Mouse (Mus musculus) limb, embryonic 15.5 days (tissue): ENCODE results near the gene Hpcal1. TPM values are rescaled to one million over a fixed set of nuclear protein-coding genes. Genes with fewer than 3 reads are reported as not detected.

Experiments used
- ATAC-seq: fragments of 200-750 bp; cut with Nextera tagmentation; 2 replicates; pipeline ENCODE4 v1.8.0; 2017; ENCODE audit warnings: low read depth, moderate TSS enrichment; ENCODE audit not compliant: insufficient number of reproducible peaks, low FRiP score, low TSS enrichment
- H3K27ac ChIP-seq: fragments of 300-500 bp; sonication (generic); 2 replicates; pipeline ENCODE4 v1.5.1; 2015; ENCODE audit warnings: moderate library complexity, mild to moderate bottlenecking, inconsistent platforms
- H3K27me3 ChIP-seq: fragments of 300-500 bp; sonication (generic); 2 replicates; pipeline ENCODE4 v1.6.1; 2015; ENCODE audit warnings: inconsistent platforms
- H3K36me3 ChIP-seq: fragments of 300-500 bp; sonication (generic); 2 replicates; pipeline ENCODE4 v1.6.1; 2015; ENCODE audit warnings: inconsistent platforms
- H3K4me1 ChIP-seq: fragments of 300-500 bp; sonication (generic); 2 replicates; pipeline ENCODE4 v1.6.1; 2015; ENCODE audit warnings: inconsistent platforms
- H3K4me2 ChIP-seq: fragments of 300-500 bp; sonication (generic); 2 replicates; pipeline ENCODE4 v1.6.1; 2015; ENCODE audit warnings: mild to moderate bottlenecking, inconsistent platforms
- H3K4me3 ChIP-seq: fragments of 300-500 bp; sonication (generic); 2 replicates; pipeline ENCODE4 v1.5.1; 2015; ENCODE audit warnings: mild to moderate bottlenecking, inconsistent platforms
- H3K9ac ChIP-seq: fragments of 300-500 bp; sonication (generic); 2 replicates; pipeline ENCODE4 v1.6.1; 2015; ENCODE audit warnings: inconsistent platforms
- H3K9me3 ChIP-seq: fragments of 300-500 bp; sonication (generic); 2 replicates; pipeline ENCODE4 v1.6.1; 2016; ENCODE audit warnings: inconsistent platforms
- WGBS: fragments of 180-500 bp; shearing (Covaris S2); methylation state at CpG from one replicate; pipeline ENCODE4 v1.1.7; 2015; 5-methylcytosine and 5-hydroxymethylcytosine counted together
- polyA plus RNA-seq: library from polyadenylated mRNA; unstranded; fragments of >200 nt; fragmentation: Nextera tagmentation; extraction: Ambion mirVana; gene quantifications from 2 replicates; pipeline ENCODE4 v1.2.1, GENCODE M21; 2015

Hpcal1 gene
- 39.1 and 44.0 TPM in 2 replicates for polyA plus RNA-seq

DNA sequence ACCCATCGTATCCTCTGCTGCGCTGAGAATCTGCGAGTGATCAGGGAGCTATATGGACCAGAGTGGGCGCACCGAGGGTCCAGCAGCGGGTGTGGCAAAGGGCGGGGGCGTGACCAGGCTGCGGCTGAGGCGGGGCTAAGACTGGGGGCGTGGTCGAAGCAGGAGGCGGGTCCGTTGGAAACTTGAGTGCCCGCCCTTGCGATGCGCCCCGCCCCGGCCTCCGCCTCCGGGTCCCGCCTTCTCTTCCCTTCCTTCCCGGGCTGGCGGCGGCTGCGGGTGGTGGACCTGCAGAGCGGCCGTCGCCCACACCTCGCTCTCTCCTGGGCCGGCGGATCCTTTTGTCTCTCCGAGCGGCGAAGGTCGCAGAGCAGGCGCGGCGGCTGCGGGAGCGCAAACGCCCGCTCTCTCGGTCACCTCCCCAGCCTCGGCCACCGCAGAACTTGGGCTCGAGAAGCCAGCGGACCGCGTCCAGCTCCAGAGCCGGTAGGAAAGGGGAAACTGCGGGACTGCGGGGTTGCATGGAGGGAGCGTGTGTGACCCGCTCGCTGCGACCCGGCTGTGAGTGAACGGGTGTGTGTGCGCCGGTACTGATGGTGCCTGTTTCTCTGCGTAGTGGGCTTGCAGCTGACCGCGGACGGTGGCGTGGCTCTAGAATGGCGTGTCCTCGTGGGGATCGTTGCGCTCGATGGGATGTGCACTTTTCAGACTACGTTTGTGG lies at the start of gene Hpcal1:
Gene Hpcal1 (plus strand): TSS at position 293 of the 718 bp plus-strand sequence.
- H3K9ac ChIP-seq = peak within 1 kb of the TSS; percentile 51
- H3K27me3 ChIP-seq = no peaks in the 10 kb centered on the region
- H3K4me1 ChIP-seq = peaks cover 35% of the 10 kb centered on the region
- no peaks in the 10 kb centered on the region for H3K36me3 ChIP-seq
- peak within 1 kb of the TSS; percentile 96 for H3K4me2 ChIP-seq
- WGBS = 0% methylated on average over 69 of the region's 72 CpGs
- no peaks in the 10 kb centered on the region for H3K9me3 ChIP-seq
- peak; percentile 88 for ATAC-seq
- peak within 1 kb of the TSS; percentile 75 for H3K4me3 ChIP-seq
- H3K27ac ChIP-seq = peak within 1 kb of the TSS; percentile 69

- Histone ChIP-seq H3K4me3 (no peak overlapping the region), H3K9me3 (no peaks in the 10 kb centered on the region), H3K4me2 (no peak overlapping the region), H3K27ac (no peak overlapping the region), H3K9ac (no peak overlapping the region), H3K4me1 (no peaks in the 10 kb centered on the region), H3K27me3 (no peaks in the 10 kb centered on the region), H3K36me3 (no peaks in the 10 kb centered on the region)
- ATAC-seq = no peak
- 72% methylated on average over 4 of the region's 4 CpGs for WGBS
These were observed 49.4 kb upstream of the Hpcal1 start for GRCm38 (mm10) chr12:17641269-17641668.

DNA sequence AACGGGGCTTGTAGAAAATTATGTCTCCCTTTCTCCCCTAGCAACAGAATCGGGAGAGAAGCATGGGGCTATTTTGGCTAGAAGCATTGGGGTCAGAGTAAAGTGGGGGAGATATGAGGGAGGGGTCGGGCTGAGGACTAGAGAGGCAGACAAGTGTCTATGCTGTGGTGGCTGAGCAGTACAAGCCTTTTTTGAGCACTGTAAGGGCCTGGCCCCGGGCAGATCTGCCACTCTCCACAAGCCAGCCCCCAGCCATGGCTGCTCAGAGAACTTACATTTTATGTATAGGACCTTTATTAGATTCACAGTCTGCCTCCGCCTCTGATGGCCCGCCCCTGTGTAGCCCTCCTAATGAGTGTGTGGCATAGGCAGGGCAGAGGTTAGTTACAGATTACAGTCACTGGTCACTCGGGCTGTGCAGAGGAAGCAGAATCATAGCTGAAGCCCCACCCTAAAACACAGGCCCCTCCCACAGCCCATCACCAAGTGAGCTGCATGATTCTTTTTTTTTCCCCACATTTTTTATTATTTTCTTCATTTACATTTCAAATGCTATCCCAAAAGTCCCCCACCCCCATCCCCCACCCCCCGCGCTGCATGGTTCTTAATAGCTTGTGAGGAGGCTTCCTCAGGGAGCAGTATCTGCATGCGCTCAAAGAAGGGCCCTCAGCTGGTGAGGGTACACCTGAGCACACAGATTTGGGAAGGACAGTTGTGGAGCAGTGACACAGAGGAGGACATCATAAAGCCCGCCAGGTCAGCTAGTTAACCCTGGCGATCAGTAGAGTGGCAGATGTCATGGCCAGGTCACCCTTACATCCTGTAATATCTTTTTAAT lies 46.1 kb upstream of the Hpcal1 start:
- WGBS = 75% methylated on average over 12 of the region's 12 CpGs
- H3K4me2 ChIP-seq = no peak overlapping the region
- H3K27ac ChIP-seq = no peak overlapping the region
- H3K27me3 ChIP-seq = no peaks in the 10 kb centered on the region
- no peak overlapping the region for H3K9ac ChIP-seq
- no peak overlapping the region for H3K4me3 ChIP-seq
- H3K9me3 ChIP-seq = no peaks in the 10 kb centered on the region
- peak; percentile 41; the same call in 1 of the 2 replicates for ATAC-seq
- no peaks in the 10 kb centered on the region for H3K36me3 ChIP-seq
- no peaks in the 10 kb centered on the region for H3K4me1 ChIP-seq

DNA sequence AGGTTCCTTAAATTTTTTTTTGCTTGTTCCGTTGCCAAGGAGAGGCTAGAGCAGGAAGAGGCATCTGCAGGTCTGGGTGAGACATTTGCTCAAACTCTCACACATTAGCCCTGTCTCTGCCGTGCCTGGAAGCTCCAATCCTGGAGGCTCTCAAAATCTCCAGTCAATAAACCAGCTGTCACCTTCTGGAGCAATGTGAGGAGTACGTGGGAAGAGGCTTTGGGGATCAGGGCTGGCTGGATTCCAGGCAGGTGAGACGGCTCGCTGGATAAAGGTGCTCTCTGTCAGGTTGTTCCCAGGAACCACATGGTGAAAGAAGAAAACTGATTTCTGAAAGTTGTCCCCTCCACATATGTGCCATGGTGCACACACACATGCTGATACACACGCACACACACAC lies 44.2 kb upstream of the Hpcal1 start:
- WGBS = 63% methylated on average over 6 of the region's 6 CpGs
- ATAC-seq = no peak

DNA sequence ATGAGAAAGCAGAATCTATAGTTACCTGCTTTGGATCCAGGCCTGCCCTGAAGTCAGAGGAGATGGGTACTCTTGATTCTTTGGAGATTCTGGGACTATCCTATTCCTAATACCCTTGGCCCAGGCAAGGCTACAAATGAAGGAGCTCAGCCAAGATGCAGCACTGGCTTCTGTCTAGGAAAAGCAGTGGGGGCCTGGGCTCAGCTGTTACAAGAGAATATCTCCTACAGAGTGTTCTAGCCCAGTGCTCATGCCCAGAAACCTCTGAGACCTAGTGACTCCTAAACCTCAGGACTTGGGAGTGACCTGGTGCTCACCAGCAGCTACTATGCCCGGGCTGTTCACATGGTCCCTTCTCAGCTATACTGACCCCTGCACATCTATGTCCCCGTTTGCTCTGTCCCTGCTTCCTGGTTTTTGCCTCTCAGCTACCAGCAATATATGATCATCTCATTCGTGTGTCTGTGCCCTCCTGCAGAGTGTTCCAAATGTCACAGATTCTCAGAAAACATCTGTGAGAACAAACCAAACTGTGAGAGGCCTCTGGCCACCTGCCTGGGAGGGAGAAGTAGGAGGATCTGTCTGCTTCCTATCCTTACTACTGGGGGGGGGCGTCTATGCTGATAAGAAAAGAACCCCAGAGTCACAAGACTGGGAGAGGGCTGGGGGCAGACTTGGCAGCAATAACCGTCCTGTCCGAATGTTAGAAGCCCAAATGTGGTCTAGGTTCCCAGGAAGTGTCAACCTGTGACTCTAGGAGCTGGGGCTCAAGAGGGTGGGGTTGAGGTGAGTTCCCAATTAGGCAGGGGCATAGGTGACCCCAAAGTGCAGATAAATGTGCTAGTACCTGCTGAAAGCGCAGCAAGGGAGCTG lies 39.2 kb upstream of the Hpcal1 start:
- peaks cover 6% of the 10 kb centered on the region; the same call in 1 of the 2 replicates for H3K4me1 ChIP-seq
- no peak overlapping the region for H3K27ac ChIP-seq
- ATAC-seq = no peak
- WGBS = 70% methylated on average over 7 of the region's 7 CpGs
- H3K4me3 ChIP-seq = no peak overlapping the region
- no peak overlapping the region for H3K4me2 ChIP-seq
- H3K9me3 ChIP-seq = no peaks in the 10 kb centered on the region
- no peaks in the 10 kb centered on the region for H3K36me3 ChIP-seq
- no peak overlapping the region for H3K9ac ChIP-seq
- H3K27me3 ChIP-seq = no peaks in the 10 kb centered on the region

More for the DNA sequence above, 44.2 kb upstream of the Hpcal1 start:
- Histone ChIP-seq H3K4me3 (no peak overlapping the region), H3K27me3 (no peaks in the 10 kb centered on the region), H3K9ac (no peak overlapping the region), H3K9me3 (no peaks in the 10 kb centered on the region), H3K4me1 (no peaks in the 10 kb centered on the region), H3K4me2 (no peak overlapping the region), H3K36me3 (no peaks in the 10 kb centered on the region), H3K27ac (no peak overlapping the region)

GRCm38 (mm10) chr12:17652216-17653050 lies 38.2 kb upstream of the Hpcal1 start:
- ATAC-seq = no peak
- H3K27ac ChIP-seq = no peak overlapping the region
- no peak overlapping the region for H3K4me2 ChIP-seq
- no peak overlapping the region for H3K4me3 ChIP-seq
- no peaks in the 10 kb centered on the region for H3K36me3 ChIP-seq
- H3K9ac ChIP-seq = no peak overlapping the region
- 42% methylated on average over 8 of the region's 8 CpGs for WGBS
- H3K9me3 ChIP-seq = no peaks in the 10 kb centered on the region
- no peaks in the 10 kb centered on the region for H3K27me3 ChIP-seq
- peaks cover 6% of the 10 kb centered on the region; the same call in 1 of the 2 replicates for H3K4me1 ChIP-seq

- no peak for ATAC-seq
- Histone ChIP-seq H3K9ac (no peak overlapping the region), H3K27me3 (no peaks in the 10 kb centered on the region), H3K9me3 (no peaks in the 10 kb centered on the region), H3K27ac (no peak overlapping the region), H3K4me2 (no peak overlapping the region), H3K4me3 (no peak overlapping the region), H3K36me3 (no peaks in the 10 kb centered on the region), H3K4me1 (peaks cover 6% of the 10 kb centered on the region; the same call in 1 of the 2 replicates)
- 89% methylated on average over 3 of the region's 3 CpGs for WGBS
These were observed 37.4 kb upstream of the Hpcal1 start for GRCm38 (mm10) chr12:17653051-17653783.

DNA sequence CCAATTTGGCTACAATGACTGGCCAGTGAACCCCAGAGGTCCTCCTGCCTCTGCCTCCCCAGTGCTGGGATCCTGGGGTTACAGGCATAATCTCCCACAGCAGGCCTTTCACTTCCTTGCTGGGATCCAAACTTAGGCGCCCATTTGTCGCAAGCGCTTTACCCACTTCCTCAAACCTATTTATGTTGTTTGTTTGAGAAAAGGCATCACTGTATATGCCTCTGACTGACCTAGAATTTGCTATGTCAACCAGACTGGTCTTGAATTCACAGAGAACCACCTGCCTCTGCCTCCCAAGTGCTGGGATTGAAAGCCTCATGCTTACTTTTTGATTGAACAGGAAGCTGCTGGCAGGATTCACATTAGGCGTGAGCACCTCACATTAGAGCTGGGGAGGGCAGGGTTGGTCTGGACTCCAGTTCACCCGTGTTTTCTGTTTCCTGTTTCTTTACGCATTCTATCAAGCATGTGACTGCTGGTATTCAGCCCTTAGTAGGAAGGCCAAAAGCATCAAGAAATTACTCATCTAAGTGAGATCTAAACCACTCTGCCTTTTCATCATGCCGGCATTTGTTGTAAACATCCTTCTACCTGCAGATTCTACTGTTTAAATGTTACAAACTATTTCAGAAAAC lies 33.0 kb upstream of the Hpcal1 start:
- WGBS = 88% methylated on average over 7 of the region's 7 CpGs
- Histone ChIP-seq H3K4me1 (peaks cover 5% of the 10 kb centered on the region), H3K27me3 (no peaks in the 10 kb centered on the region), H3K4me3 (no peak overlapping the region), H3K9me3 (no peaks in the 10 kb centered on the region), H3K27ac (no peak overlapping the region), H3K36me3 (no peaks in the 10 kb centered on the region), H3K4me2 (no peak overlapping the region), H3K9ac (no peak overlapping the region)
- ATAC-seq = no peak

DNA sequence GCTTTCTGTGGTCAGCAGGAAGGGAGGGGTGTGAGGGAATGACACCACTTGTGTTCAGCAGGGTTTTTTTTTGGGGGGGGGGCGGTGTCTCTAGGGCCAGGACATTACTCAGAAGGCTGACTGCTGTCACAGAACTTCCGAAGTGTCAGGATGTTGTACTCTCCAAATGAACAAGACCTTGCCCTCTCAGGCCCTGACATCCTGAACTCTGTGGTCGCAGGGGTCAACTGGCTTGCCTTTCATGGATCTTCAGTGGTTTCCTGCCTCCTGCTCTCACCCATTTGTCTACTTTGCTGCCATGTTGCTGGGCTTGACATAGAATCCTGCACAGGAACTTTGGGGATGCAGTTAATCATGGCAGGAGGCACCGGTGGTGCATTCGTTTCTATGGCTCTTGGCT lies 32.1 kb upstream of the Hpcal1 start:
- ATAC-seq = no peak
- WGBS = 66% methylated on average over 5 of the region's 5 CpGs
- no peaks in the 10 kb centered on the region for H3K27me3 ChIP-seq
- no peak overlapping the region for H3K4me3 ChIP-seq
- no peak overlapping the region for H3K27ac ChIP-seq
- no peaks in the 10 kb centered on the region for H3K9me3 ChIP-seq
- peaks cover 5% of the 10 kb centered on the region for H3K4me1 ChIP-seq
- H3K36me3 ChIP-seq = no peaks in the 10 kb centered on the region
- no peak overlapping the region for H3K4me2 ChIP-seq
- no peak overlapping the region for H3K9ac ChIP-seq

DNA sequence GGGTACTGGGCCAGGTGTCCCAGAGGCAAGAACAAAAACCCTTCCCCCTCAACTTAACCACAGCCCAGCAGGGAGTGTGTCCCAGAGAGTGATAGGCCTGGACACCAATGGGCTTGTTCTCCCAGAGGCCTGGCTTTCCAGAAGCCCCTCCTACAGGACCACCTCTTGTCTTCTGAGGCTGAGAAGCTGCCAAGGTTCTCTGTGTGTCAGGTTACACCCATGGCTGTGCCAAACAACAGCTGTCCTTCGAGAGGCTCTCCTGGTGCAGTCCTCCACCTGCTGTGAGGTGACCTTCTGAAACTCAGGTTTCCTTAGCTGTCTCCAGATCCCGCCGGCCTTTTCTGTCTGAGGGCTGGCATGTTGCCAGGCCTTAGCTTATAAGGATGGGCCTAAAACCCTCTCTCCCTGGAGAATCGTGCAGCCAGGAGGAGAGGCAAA lies 29.2 kb upstream of the Hpcal1 start:
- peaks cover 19% of the 10 kb centered on the region for H3K4me1 ChIP-seq
- H3K9me3 ChIP-seq = no peaks in the 10 kb centered on the region
- H3K27me3 ChIP-seq = no peaks in the 10 kb centered on the region
- H3K4me3 ChIP-seq = no peak overlapping the region
- peak; percentile 65 for ATAC-seq
- no peak overlapping the region for H3K9ac ChIP-seq
- H3K36me3 ChIP-seq = no peaks in the 10 kb centered on the region
- WGBS = 2% methylated on average over 4 of the region's 4 CpGs
- H3K4me2 ChIP-seq = no peak overlapping the region
- no peak overlapping the region for H3K27ac ChIP-seq
